In genomic region chr16:63014453-63014852, GRCm38 (mm10) we compare ENCODE assay signal across 7 mouse cellular contexts.
DNase-seq lines count a peak whose midpoint lies in the region; ATAC-seq lines count a peak whose summit lies in the region.

No protein-coding gene starts in this region.

- ATAC-seq in megakaryocyte progenitor cell, adult 5-6 weeks (replicated peaks; ENCODE audit: poor library complexity), result no peak

- peak; percentile 1 for DNase-seq in kidney, adult 9 months
- no peak for DNase-seq in kidney, adult 8-10 months
- DNase-seq in 3T3-L1 (ENCODE audit: low read depth, low spot score) (peak; percentile 37), A20 (ENCODE audit: low read depth, low spot score) (peak; percentile 64)
- DNase-seq in cerebellum, postnatal 10 days, result peak; percentile 46 to 64
- DNase-seq in yolk sac, embryonic 10.5 days (ENCODE audit: low spot score), result no peak

Comparison
In these comparisons a context has a peak if more than half of its experiments do, and no peak if none do; other contexts are left out.
1. DNase-seq: peak in kidney, adult 9 months (single experiment), 3T3-L1 (single experiment), A20 (single experiment) and cerebellum, postnatal 10 days (2 of 2); none in kidney, adult 8-10 months (0 of 2) and yolk sac, embryonic 10.5 days (single experiment).